In genomic region chr7:28509121-28509520, GRCm38 (mm10) we compare ENCODE assay signal across 38 mouse cellular contexts. TPM values are rescaled to one million over a fixed set of nuclear protein-coding genes. Genes with fewer than 3 reads are reported as not detected.
"Had no signal": no experiment of that assay in that cellular context is flagged by ENCODE, and none has a peak within 500 bp of the region (broad histone marks: within the 10 kb centered on the region; RNA-seq: fewer than 3 reads in every experiment).

No protein-coding gene starts in this region.

RNA-seq across cellular contexts. Expression of gene Ifnl2, which starts 1.1 kb away (rescaled TPM):
- total RNA-seq: gastrocnemius, adult 18-20 months; gastrocnemius, adult 8-10 months; gastrocnemius, postnatal 14 days; gastrocnemius, postnatal 36 days; heart, adult 2 months; heart, postnatal 14 days; heart, postnatal 36 days; hematopoietic stem cell, adult 5-6 weeks; hindbrain, postnatal 0 days; layer of hippocampus, adult 18-20 months; layer of hippocampus, adult 8-10 months; layer of hippocampus, postnatal 14 days; layer of hippocampus, postnatal 36 days; left cerebral cortex, adult 18-20 months; left cerebral cortex, adult 8-10 months; left cerebral cortex, postnatal 10 days; left cerebral cortex, postnatal 25 days; left cerebral cortex, postnatal 4 days; liver, adult 2 months had no signal
- polyA plus RNA-seq: gonadal fat pad, adult 2 months; heart, adult 2 months; heart, embryonic 11.5 days; heart, embryonic 15.5 days; heart, postnatal 0 days; hindbrain, embryonic 11.5 days; hindbrain, embryonic 13.5 days; hindbrain, embryonic 15.5 days; hindbrain, postnatal 0 days; intestine, embryonic 14.5 days; intestine, embryonic 16.5 days; kidney, adult 2 months; kidney, embryonic 15.5 days; kidney, postnatal 0 days; large intestine, adult 2 months; limb, embryonic 11.5 days; limb, embryonic 13.5 days; limb, embryonic 15.5 days; liver, adult 2 months; liver, embryonic 12.5 days; liver, embryonic 14.5 days; liver, embryonic 16.5 days had no signal

RNA-seq across cellular contexts. Expression of gene Ifnl3, which starts 13.5 kb away (rescaled TPM):
- total RNA-seq: gastrocnemius, adult 18-20 months; gastrocnemius, adult 8-10 months; gastrocnemius, postnatal 14 days; gastrocnemius, postnatal 36 days; heart, adult 2 months; heart, postnatal 14 days; heart, postnatal 36 days; hematopoietic stem cell, adult 5-6 weeks; hindbrain, postnatal 0 days; layer of hippocampus, adult 18-20 months; layer of hippocampus, adult 8-10 months; layer of hippocampus, postnatal 14 days; layer of hippocampus, postnatal 36 days; left cerebral cortex, adult 18-20 months; left cerebral cortex, adult 8-10 months; left cerebral cortex, postnatal 10 days; left cerebral cortex, postnatal 25 days; left cerebral cortex, postnatal 4 days; liver, adult 2 months had no signal
- polyA plus RNA-seq: gonadal fat pad, adult 2 months; heart, adult 2 months; heart, embryonic 11.5 days; heart, embryonic 15.5 days; heart, postnatal 0 days; hindbrain, embryonic 11.5 days; hindbrain, embryonic 13.5 days; hindbrain, embryonic 15.5 days; hindbrain, postnatal 0 days; intestine, embryonic 14.5 days; intestine, embryonic 16.5 days; kidney, adult 2 months; kidney, embryonic 15.5 days; kidney, postnatal 0 days; large intestine, adult 2 months; limb, embryonic 11.5 days; limb, embryonic 13.5 days; limb, embryonic 15.5 days; liver, adult 2 months; liver, embryonic 12.5 days; liver, embryonic 14.5 days; liver, embryonic 16.5 days had no signal

RNA-seq across cellular contexts. Expression of gene Sycn, which starts 31.6 kb away (rescaled TPM):
- total RNA-seq: gastrocnemius, adult 18-20 months; gastrocnemius, adult 8-10 months; gastrocnemius, postnatal 14 days; gastrocnemius, postnatal 36 days; heart, adult 2 months; heart, postnatal 14 days; heart, postnatal 36 days; hematopoietic stem cell, adult 5-6 weeks; hindbrain, postnatal 0 days; layer of hippocampus, adult 18-20 months; layer of hippocampus, adult 8-10 months; layer of hippocampus, postnatal 14 days; layer of hippocampus, postnatal 36 days; left cerebral cortex, adult 18-20 months; left cerebral cortex, adult 8-10 months; left cerebral cortex, postnatal 10 days; left cerebral cortex, postnatal 25 days; left cerebral cortex, postnatal 4 days had no signal
- polyA plus RNA-seq: heart, adult 2 months; heart, embryonic 11.5 days; heart, embryonic 15.5 days; heart, postnatal 0 days; hindbrain, embryonic 11.5 days; hindbrain, embryonic 13.5 days; hindbrain, embryonic 15.5 days; hindbrain, postnatal 0 days; kidney, embryonic 15.5 days; limb, embryonic 11.5 days; limb, embryonic 13.5 days; limb, embryonic 15.5 days; liver, embryonic 12.5 days; liver, embryonic 14.5 days had no signal

RNA-seq across cellular contexts. Expression of gene Nccrp1, which starts 37.9 kb away (rescaled TPM):
- total RNA-seq: gastrocnemius, adult 18-20 months; gastrocnemius, adult 8-10 months; gastrocnemius, postnatal 14 days; gastrocnemius, postnatal 36 days; heart, adult 2 months; heart, postnatal 14 days; heart, postnatal 36 days; hematopoietic stem cell, adult 5-6 weeks; hindbrain, postnatal 0 days; left cerebral cortex, postnatal 4 days; liver, adult 2 months had no signal
- polyA plus RNA-seq: heart, adult 2 months; heart, embryonic 11.5 days; heart, embryonic 15.5 days; heart, postnatal 0 days; hindbrain, embryonic 11.5 days; hindbrain, embryonic 13.5 days; intestine, embryonic 14.5 days; kidney, embryonic 15.5 days; limb, embryonic 11.5 days; limb, embryonic 13.5 days; liver, embryonic 12.5 days; liver, embryonic 14.5 days; liver, embryonic 16.5 days had no signal
